Mouse (Mus musculus): ENCODE measurements around the gene Uqcr11. TPM values are rescaled to one million over a fixed set of nuclear protein-coding genes. Genes with fewer than 3 reads are reported as not detected.

Gene Uqcr11
- total and polyA plus RNA-seq, 2 experiments from 2014 or later, result 379 to 638 TPM

- DNase-seq (ENCODE audit: low spot score) (peak; percentile 91), ATAC-seq (ENCODE audit: low FRiP score) (peak; percentile 88)
- Histone ChIP-seq H3K4me3 (ENCODE audit: low read depth, low read length) (peak overlapping the region; percentile 10), H3K27me3 (ENCODE audit: insufficient read depth, low read length) (no peaks in the 10 kb centered on the region), H3K9ac (replicated peaks; ENCODE audit: low read length, poor library complexity, severe bottlenecking) (no peak overlapping the region), H3K9me3 (ENCODE audit: low read length) (no peaks in the 10 kb centered on the region), H3K4me1 (ENCODE audit: insufficient read depth, low read length) (no peaks in the 10 kb centered on the region; the same call in 1 of the 2 replicates), H3K4me2 (ENCODE audit: low read depth, low read length, poor library complexity, severe bottlenecking) (peak overlapping the region; percentile 33; the same call in 1 of the 2 replicates), H3K36me3 (ENCODE audit: insufficient read depth, low read length) (no peaks in the 10 kb centered on the region), H3K27ac (ENCODE audit: low read depth, low read length) (peak overlapping the region; percentile 62)
- TF ChIP-seq CTCF (IDR thresholded peaks at IDR 0.05), result no peak
- WGBS, result 5% methylated on average over 12 of the region's 12 CpGs
Measured at GRCm38 (mm10) chr10:80371411-80371966, 35.1 kb downstream of the Uqcr11 start.

- H3K9me3 ChIP-seq (ENCODE audit: low read length), result no peaks in the 10 kb centered on the region
- H3K4me2 ChIP-seq (ENCODE audit: low read depth, low read length, poor library complexity, severe bottlenecking), result no peak overlapping the region
- no peak overlapping the region for H3K9ac ChIP-seq (replicated peaks; ENCODE audit: low read length, poor library complexity, severe bottlenecking)
- no peaks in the 10 kb centered on the region for H3K36me3 ChIP-seq (ENCODE audit: insufficient read depth, low read length)
- DNase-seq (ENCODE audit: low spot score) (no peak), ATAC-seq (ENCODE audit: low FRiP score) (no peak)
- WGBS, result 79% methylated on average over 21 of the region's 21 CpGs
- H3K4me3 ChIP-seq (ENCODE audit: low read depth, low read length), result no peak overlapping the region
- H3K4me1 ChIP-seq (ENCODE audit: insufficient read depth, low read length), result no peaks in the 10 kb centered on the region; the same call in 1 of the 2 replicates
- no peak for TF ChIP-seq CTCF (IDR thresholded peaks at IDR 0.05)
- no peak overlapping the region for H3K27ac ChIP-seq (ENCODE audit: low read depth, low read length)
- H3K27me3 ChIP-seq (ENCODE audit: insufficient read depth, low read length), result no peaks in the 10 kb centered on the region
Measured at GRCm38 (mm10) chr10:80369995-80370747, 36.5 kb downstream of the Uqcr11 start.

- H3K9me3 ChIP-seq (ENCODE audit: low read length), result no peaks in the 10 kb centered on the region
- H3K9ac ChIP-seq (replicated peaks; ENCODE audit: low read length, poor library complexity, severe bottlenecking), result no peak overlapping the region
- DNase-seq (ENCODE audit: low spot score) (no peak), ATAC-seq (ENCODE audit: low FRiP score) (no peak)
- TF ChIP-seq CTCF (IDR thresholded peaks at IDR 0.05), result no peak
- H3K27ac ChIP-seq (ENCODE audit: low read depth, low read length), result no peak overlapping the region
- no peak overlapping the region for H3K4me3 ChIP-seq (ENCODE audit: low read depth, low read length)
- H3K4me1 ChIP-seq (ENCODE audit: insufficient read depth, low read length), result no peaks in the 10 kb centered on the region; the same call in 1 of the 2 replicates
- H3K4me2 ChIP-seq (ENCODE audit: low read depth, low read length, poor library complexity, severe bottlenecking), result no peak overlapping the region
- no peaks in the 10 kb centered on the region for H3K36me3 ChIP-seq (ENCODE audit: insufficient read depth, low read length)
- no peaks in the 10 kb centered on the region for H3K27me3 ChIP-seq (ENCODE audit: insufficient read depth, low read length)
- 91% methylated on average over 6 of the region's 6 CpGs for WGBS
Measured at GRCm38 (mm10) chr10:80368392-80368791, 38.2 kb downstream of the Uqcr11 start.

GRCm38 (mm10) chr10:80367954-80368353 lies 38.7 kb downstream of the Uqcr11 start:
- DNase-seq (ENCODE audit: low spot score) (no peak), ATAC-seq (ENCODE audit: low FRiP score) (no peak)
- H3K27ac ChIP-seq (ENCODE audit: low read depth, low read length), result no peak overlapping the region
- no peak overlapping the region for H3K4me2 ChIP-seq (ENCODE audit: low read depth, low read length, poor library complexity, severe bottlenecking)
- 60% methylated on average over 5 of the region's 5 CpGs for WGBS
- H3K4me1 ChIP-seq (ENCODE audit: insufficient read depth, low read length), result no peaks in the 10 kb centered on the region; the same call in 1 of the 2 replicates
- no peak overlapping the region for H3K4me3 ChIP-seq (ENCODE audit: low read depth, low read length)
- H3K9me3 ChIP-seq (ENCODE audit: low read length), result no peaks in the 10 kb centered on the region
- H3K36me3 ChIP-seq (ENCODE audit: insufficient read depth, low read length), result no peaks in the 10 kb centered on the region
- H3K27me3 ChIP-seq (ENCODE audit: insufficient read depth, low read length), result no peaks in the 10 kb centered on the region
- H3K9ac ChIP-seq (replicated peaks; ENCODE audit: low read length, poor library complexity, severe bottlenecking), result no peak overlapping the region
- TF ChIP-seq CTCF (IDR thresholded peaks at IDR 0.05), result no peak

- DNase-seq (ENCODE audit: low spot score), result no peak
Measured at GRCm38 (mm10) chr10:80365736-80366135, 40.9 kb downstream of the Uqcr11 start.

GRCm38 (mm10) chr10:80363734-80364133 lies 42.9 kb downstream of the Uqcr11 start:
- no peak overlapping the region for H3K4me3 ChIP-seq (ENCODE audit: low read depth, low read length)
- no peaks in the 10 kb centered on the region for H3K36me3 ChIP-seq (ENCODE audit: insufficient read depth, low read length)
- TF ChIP-seq CTCF (IDR thresholded peaks at IDR 0.05), result no peak
- no peaks in the 10 kb centered on the region for H3K4me1 ChIP-seq (ENCODE audit: insufficient read depth, low read length)
- H3K9ac ChIP-seq (replicated peaks; ENCODE audit: low read length, poor library complexity, severe bottlenecking), result no peak overlapping the region
- no peak overlapping the region for H3K27ac ChIP-seq (ENCODE audit: low read depth, low read length)
- H3K9me3 ChIP-seq (ENCODE audit: low read length), result no peaks in the 10 kb centered on the region
- no peak overlapping the region for H3K4me2 ChIP-seq (ENCODE audit: low read depth, low read length, poor library complexity, severe bottlenecking)
- H3K27me3 ChIP-seq (ENCODE audit: insufficient read depth, low read length), result no peaks in the 10 kb centered on the region; the same call in none of the 2 replicates
- WGBS, result 23% methylated on average over 6 of the region's 6 CpGs
- DNase-seq (ENCODE audit: low spot score), result no peak
- no peak for ATAC-seq (ENCODE audit: low FRiP score)

More at GRCm38 (mm10) chr10:80365736-80366135, 40.9 kb downstream of the Uqcr11 start:
- H3K27me3 ChIP-seq (ENCODE audit: insufficient read depth, low read length), result no peaks in the 10 kb centered on the region
- no peaks in the 10 kb centered on the region for H3K4me1 ChIP-seq (ENCODE audit: insufficient read depth, low read length)
- no peaks in the 10 kb centered on the region for H3K9me3 ChIP-seq (ENCODE audit: low read length)
- H3K4me2 ChIP-seq (ENCODE audit: low read depth, low read length, poor library complexity, severe bottlenecking), result no peak overlapping the region
- no peak for TF ChIP-seq CTCF (IDR thresholded peaks at IDR 0.05)
- no peak overlapping the region for H3K4me3 ChIP-seq (ENCODE audit: low read depth, low read length)
- no peak for ATAC-seq (ENCODE audit: low FRiP score)
- H3K36me3 ChIP-seq (ENCODE audit: insufficient read depth, low read length), result no peaks in the 10 kb centered on the region
- no peak overlapping the region for H3K9ac ChIP-seq (replicated peaks; ENCODE audit: low read length, poor library complexity, severe bottlenecking)
- no peak overlapping the region for H3K27ac ChIP-seq (ENCODE audit: low read depth, low read length)
- WGBS, result 80% methylated on average over 6 of the region's 6 CpGs

All from midbrain, postnatal 0 days (tissue).